Mouse (Mus musculus): ENCODE measurements around the gene Sprr2f. TPM values are rescaled to one million over a fixed set of nuclear protein-coding genes. Genes with fewer than 3 reads are reported as not detected.

Gene Sprr2f
- not detected for total RNA-seq (2022)

DNA sequence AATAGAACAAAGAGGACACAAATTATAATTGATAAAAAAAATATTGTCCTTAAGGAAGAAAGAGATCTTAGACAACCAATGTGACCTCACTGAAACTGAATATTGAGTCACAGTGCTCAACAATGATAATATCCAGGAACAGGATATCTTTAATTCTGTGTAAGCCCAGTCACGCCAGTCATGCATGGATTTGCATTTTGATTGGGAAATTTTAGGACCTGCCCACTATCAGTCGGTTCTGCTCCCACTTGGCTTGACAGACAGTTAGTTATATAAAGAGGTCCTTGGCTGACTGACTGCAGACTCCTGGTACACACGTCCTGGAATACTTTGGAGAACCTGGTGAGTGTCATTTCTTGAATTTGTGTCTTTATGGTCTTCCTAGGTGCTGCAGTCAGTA, at the start of gene Sprr2f:
Sprr2f (plus strand) TSS at position 301 of the 400 bp plus-strand sequence.
- DNase-seq = no peak

DNA sequence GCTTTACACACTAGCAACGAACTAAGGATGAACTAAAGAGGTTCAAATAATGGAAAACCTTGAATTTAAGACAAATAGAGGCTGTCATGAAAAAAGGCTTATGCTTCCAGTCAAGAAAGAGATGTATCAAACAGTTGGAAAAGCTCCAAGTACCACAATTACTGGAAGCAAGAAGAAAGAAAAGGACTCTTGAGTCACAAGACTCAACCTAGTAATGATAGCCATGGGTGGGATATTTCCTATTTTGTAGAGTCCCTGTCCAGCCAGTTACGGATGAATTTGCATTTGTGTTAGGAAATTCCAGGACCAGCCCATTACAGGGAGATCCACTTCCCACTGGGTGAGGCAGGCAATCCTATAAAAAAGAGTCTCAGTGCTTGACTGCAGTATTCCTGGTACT, 48.7 kb upstream of the Sprr2f start, which contains the start of gene Sprr2b:
Sprr2b (plus strand) TSS at position 301 of the 400 bp plus-strand sequence.
- no peak for DNase-seq

DNA sequence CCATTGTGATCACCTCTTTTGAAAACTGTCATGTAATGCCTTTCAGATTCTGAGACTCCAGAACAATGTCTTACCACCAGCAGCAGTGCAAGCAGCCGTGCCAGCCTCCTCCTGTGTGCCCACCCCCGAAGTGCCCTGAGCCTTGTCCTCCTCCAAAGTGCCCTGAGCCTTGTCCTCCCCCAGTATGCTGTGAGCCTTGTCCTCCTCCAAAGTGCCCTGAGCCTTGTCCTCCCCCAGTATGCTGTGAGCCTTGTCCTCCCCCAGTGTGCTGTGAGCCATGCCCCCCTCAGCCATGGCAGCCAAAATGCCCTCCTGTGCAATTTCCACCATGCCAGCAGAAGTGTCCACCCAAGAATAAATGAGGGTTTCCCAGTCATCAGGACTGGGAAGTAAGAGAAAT, 47.6 kb upstream of the Sprr2f start:
- no peak for DNase-seq

DNA sequence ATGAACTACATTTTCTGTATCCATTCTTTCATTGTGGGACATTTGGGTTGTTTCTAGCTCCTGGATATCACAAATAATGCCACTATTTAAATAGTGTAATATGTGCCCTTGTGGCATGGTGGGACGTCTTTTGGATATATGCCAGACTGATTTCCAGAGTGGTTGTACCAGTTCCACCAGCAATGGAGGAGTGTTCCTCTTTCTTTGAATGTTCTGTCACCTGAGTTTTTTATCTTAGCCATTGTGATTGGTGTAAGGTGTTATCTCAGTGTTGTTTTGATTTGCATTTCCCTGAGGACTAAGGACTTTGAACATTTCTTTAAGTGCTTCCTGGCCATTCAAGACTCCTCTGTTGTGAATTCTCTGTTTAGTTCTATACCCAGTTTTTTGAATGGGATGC, 28.7 kb upstream of the Sprr2f start:
- no peak for DNase-seq

DNA sequence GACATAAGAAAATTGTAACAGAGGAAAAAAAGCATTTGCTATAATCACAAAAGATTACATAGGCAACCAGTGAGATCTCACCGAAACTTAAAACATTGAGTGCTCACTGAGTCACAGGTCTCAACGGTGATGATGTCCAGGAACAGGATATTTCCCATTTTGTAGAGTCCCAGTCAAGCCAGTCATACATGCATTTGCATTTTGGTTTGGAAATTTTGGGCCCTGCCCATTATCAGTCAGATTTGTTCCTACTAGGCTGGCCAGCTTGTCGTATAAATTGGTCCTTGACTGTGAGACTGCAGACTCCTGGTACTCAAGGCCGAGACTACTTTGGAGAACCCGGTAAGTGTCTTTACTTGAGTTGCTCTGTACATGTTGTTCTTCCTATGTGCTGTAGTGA, 26.1 kb upstream of the Sprr2f start, which contains the start of gene Sprr2d:
Sprr2d (plus strand) TSS at position 301 of the 400 bp plus-strand sequence.
- DNase-seq = no peak

DNA sequence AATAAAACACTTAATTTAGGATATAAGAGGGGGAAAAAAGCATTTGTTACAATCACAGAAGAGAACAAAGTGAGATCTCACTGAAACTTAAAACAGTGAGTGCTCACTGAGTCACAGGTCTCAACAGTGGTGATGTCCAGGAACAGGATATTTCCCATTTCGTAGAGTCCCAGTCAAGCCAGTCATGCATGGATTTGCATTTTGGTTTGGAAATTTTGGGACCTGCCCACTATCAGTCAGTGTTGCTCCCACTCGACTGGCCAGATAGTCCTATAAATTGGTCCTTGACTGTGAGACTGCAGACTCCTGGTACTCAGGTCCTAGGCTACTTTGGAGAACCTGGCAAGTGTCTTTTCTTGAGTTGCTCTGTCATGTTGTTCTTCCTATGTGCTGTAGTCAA, 13.1 kb upstream of the Sprr2f start, which contains the start of gene Sprr2e:
Sprr2e (plus strand) TSS at position 301 of the 400 bp plus-strand sequence.
- no peak for DNase-seq

DNA sequence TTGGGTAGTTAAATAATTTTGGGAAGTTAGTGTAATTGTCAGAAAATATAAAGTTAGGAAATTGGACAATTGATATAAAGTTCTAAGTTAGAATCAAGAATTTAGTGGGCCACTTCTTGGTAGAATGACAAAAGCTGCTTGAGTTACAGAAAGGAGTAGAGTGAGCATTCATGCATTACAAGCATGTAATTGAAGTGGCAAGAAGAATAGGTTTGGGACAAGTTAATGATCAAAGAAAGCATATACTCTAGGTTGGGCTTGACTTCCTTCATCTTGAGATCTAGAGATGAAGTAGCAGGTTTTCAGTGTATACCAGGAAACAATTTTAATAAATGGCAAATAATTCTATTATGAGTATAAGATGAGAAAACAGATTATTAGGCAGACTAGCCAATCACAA, 3.4 kb upstream of the Sprr2f start:
- DNase-seq = no peak

DNA sequence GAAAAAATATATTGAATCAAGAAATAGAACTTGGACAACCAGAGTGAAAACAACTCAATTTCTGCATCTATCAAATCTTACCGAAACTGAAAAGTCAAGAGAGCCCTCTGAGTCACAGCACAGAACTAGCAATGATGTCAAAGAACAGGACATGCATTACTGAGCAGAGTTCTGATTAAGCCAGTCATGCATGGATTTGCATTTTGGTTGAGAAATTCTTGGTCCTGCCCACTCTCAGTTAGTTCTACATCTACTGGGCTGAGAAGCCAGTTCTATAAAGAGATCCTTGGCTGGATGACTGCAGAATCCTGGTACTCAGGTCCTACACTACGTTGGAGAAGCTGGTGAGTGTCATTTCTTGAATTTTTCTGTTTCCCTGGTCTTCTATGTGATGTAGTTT, 8.6 kb downstream of the Sprr2f start:
- no peak for DNase-seq

DNA sequence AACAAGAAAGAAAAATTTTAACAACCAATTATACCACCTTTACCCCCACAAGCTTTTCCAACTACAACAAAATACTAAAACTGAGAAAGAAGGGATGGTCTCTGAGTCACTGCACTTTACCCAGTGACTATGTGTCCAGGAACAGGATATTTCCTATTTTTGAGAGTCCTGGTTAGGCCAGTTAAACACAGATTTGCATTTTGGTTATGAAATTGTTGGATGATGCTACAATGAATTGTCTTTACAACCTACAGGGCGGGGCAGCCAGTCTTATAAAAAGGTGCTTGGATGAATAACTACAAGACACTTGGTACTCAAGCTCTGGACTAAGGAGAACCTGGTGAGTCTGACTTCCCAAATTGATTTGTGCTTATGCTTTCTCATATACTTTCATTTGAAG, 20.4 kb downstream of the Sprr2f start, which contains the start of gene Sprr2h:
Sprr2h (plus strand) TSS at position 301 of the 400 bp plus-strand sequence.
- DNase-seq = no peak

DNA sequence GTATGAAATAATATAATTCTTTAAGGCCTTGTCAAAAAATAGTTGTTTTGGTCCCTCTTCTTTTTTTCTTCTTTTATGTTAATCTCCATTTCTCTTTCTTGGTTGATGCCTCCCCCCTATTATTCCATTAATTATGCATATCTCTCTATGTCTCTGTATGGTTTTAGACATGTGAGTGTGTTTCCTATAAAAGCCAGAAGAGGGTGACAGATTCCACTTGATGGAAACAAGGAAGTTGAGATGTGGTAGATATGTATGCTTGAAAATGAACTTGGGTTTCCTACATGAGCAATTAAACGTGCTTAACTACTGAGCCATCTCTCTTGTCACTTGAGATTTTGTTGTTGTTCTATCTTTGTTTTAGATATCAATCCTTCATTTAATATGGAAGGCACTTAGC, 29.3 kb downstream of the Sprr2f start:
- no peak for DNase-seq

DNA sequence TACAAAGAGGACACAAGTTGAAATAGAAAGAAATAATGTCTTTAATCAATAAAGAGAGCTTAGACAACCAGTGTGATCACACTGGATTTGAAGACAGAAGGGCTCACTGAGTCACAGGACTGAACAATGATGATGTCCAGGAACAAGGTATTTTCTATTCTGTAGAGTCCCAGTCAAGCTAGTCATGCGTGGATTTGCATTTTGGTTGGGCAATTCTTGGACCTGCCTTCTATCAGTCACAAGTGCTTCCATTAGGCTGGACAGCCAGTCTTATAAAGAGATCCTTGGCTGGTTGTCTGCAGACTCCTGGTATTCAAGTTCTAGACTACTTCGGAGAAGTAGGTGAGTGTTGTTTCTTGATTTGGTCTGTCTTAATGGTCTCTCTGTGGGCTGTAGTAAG, 42.7 kb downstream of the Sprr2f start, which contains the start of gene Sprr2i:
Sprr2i (plus strand) TSS at position 301 of the 400 bp plus-strand sequence.
- DNase-seq = no peak

Other genes with a start within 250 kb of the Sprr2f start
- not detected for gene Prr9, start 241.2 kb upstream of the Sprr2f start, total RNA-seq (2022)
- not detected for gene Lelp1, start 222.4 kb upstream of the Sprr2f start, total RNA-seq (2022)
- not detected for gene Sprr2a1, start 149.4 kb upstream of the Sprr2f start, total RNA-seq (2022)
- not detected for gene Sprr2a2, start 149.3 kb upstream of the Sprr2f start, total RNA-seq (2022)
- not detected for gene Sprr2a3, start 79.8 kb upstream of the Sprr2f start, total RNA-seq (2022)
- gene Sprr2b, start 48.6 kb upstream of the Sprr2f start, total RNA-seq (2022) = not detected
- not detected for gene Sprr2d, start 26.0 kb upstream of the Sprr2f start, total RNA-seq (2022)
- not detected for gene Sprr2e, start 13.0 kb upstream of the Sprr2f start, total RNA-seq (2022)
- gene Sprr2h, start 20.5 kb downstream of the Sprr2f start, total RNA-seq (2022) = not detected
- gene Sprr2i, start 42.8 kb downstream of the Sprr2f start, total RNA-seq (2022) = not detected
- not detected for gene Sprr2j-ps, start 52.9 kb downstream of the Sprr2f start, total RNA-seq (2022)
- gene Gm9774, start 64.2 kb downstream of the Sprr2f start, total RNA-seq (2022) = 1 to 10 TPM; 2.6 to 7.5 (median 4.1) TPM
- gene Sprr2k, start 67.4 kb downstream of the Sprr2f start, total RNA-seq (2022) = not detected
- gene Sprr1b, start 73.6 kb downstream of the Sprr2f start, total RNA-seq (2022) = not detected
- gene Sprr3, start 93.5 kb downstream of the Sprr2f start, total RNA-seq (2022) = not detected
- not detected for gene Sprr1a, start 120.7 kb downstream of the Sprr2f start, total RNA-seq (2022)
- not detected for gene Sprr4, start 135.3 kb downstream of the Sprr2f start, total RNA-seq (2022)
- gene 2310046K23Rik, start 169.3 kb downstream of the Sprr2f start, total RNA-seq (2022) = not detected
- gene Ivl, start 208.5 kb downstream of the Sprr2f start, total RNA-seq (2022) = not detected
- gene Smcp, start 223.8 kb downstream of the Sprr2f start, total RNA-seq (2022) = not detected
- not detected for gene 2210017I01Rik, start 242.3 kb downstream of the Sprr2f start, total RNA-seq (2022)

Measured in adrenal gland, adult 8-10 months (tissue).